Mouse (Mus musculus) layer of hippocampus, postnatal 36 days (tissue): ENCODE results near the gene Zmynd11. TPM values are rescaled to one million over a fixed set of nuclear protein-coding genes. Genes with fewer than 3 reads are reported as not detected.

Source experiments
- DNase-seq, 2 experiments: peaks; one replicate each; pipeline ENCODE4 v3.0.0; 2022
- total RNA-seq, 2 experiments: library from RNA; stranded (reverse); gene quantifications; 2 replicates each; pipeline ENCODE4 v1.2.3; 2021

Zmynd11 gene
- total RNA-seq, 2 experiments from 2014 or later: 277 to 302 TPM

- no peak for DNase-seq
These were observed 112.1 kb downstream of the Zmynd11 start for GRCm38 (mm10) chr13:9653018-9653417.

- DNase-seq: no peak
These were observed 114.5 kb downstream of the Zmynd11 start for GRCm38 (mm10) chr13:9650580-9650979.

GRCm38 (mm10) chr13:9649894-9650293, 115.2 kb downstream of the Zmynd11 start:
- DNase-seq: no peak

- no peak for DNase-seq
These were observed 116.4 kb downstream of the Zmynd11 start for GRCm38 (mm10) chr13:9648716-9649115.

GRCm38 (mm10) chr13:9637949-9638348, 127.2 kb downstream of the Zmynd11 start:
- DNase-seq: no peak

- DNase-seq: peak in 1 of 2 experiments; percentile 27
These were observed 128.6 kb downstream of the Zmynd11 start for GRCm38 (mm10) chr13:9636505-9636904.

GRCm38 (mm10) chr13:9635951-9636350, 129.2 kb downstream of the Zmynd11 start:
- DNase-seq: no peak
